Mouse (Mus musculus) right cerebral cortex, adult 2 months (tissue): ENCODE measurements around the gene Rbpms2.

ENCODE experiments used
- DNase-seq, 2 experiments: peaks; one replicate each; pipeline ENCODE4 v3.0.0; 2021 to 2022; ENCODE audit warnings: low spot score in 2 of 2

Rbpms2 gene

GRCm38 (mm10) chr9:65692959-65693603 lies 63.6 kb downstream of the Rbpms2 start:
- DNase-seq = no peak

GRCm38 (mm10) chr9:65695646-65696045 lies 66.2 kb downstream of the Rbpms2 start:
- DNase-seq = peak; percentile 70 to 73

- DNase-seq = no peak
These were observed 66.9 kb downstream of the Rbpms2 start for GRCm38 (mm10) chr9:65696337-65696736.

- no peak for DNase-seq
These were observed 67.9 kb downstream of the Rbpms2 start for GRCm38 (mm10) chr9:65697356-65697755.

GRCm38 (mm10) chr9:65697992-65698391 lies 68.5 kb downstream of the Rbpms2 start:
- DNase-seq = no peak

GRCm38 (mm10) chr9:65700504-65700903 lies 71.1 kb downstream of the Rbpms2 start:
- DNase-seq = no peak

- DNase-seq = no peak
These were observed 72.8 kb downstream of the Rbpms2 start for GRCm38 (mm10) chr9:65702286-65702685.

- DNase-seq = no peak
These were observed 73.8 kb downstream of the Rbpms2 start for GRCm38 (mm10) chr9:65703241-65703640.

- no peak for DNase-seq
These were observed 74.6 kb downstream of the Rbpms2 start for GRCm38 (mm10) chr9:65703926-65704595.
